Mouse (Mus musculus) lung, postnatal 4 days (tissue): ENCODE measurements around the gene Ddb2.

Source experiments
- DNase-seq, 2 experiments: peaks; one replicate each; pipeline ENCODE4 v3.0.0; 2021

Ddb2 gene

DNA sequence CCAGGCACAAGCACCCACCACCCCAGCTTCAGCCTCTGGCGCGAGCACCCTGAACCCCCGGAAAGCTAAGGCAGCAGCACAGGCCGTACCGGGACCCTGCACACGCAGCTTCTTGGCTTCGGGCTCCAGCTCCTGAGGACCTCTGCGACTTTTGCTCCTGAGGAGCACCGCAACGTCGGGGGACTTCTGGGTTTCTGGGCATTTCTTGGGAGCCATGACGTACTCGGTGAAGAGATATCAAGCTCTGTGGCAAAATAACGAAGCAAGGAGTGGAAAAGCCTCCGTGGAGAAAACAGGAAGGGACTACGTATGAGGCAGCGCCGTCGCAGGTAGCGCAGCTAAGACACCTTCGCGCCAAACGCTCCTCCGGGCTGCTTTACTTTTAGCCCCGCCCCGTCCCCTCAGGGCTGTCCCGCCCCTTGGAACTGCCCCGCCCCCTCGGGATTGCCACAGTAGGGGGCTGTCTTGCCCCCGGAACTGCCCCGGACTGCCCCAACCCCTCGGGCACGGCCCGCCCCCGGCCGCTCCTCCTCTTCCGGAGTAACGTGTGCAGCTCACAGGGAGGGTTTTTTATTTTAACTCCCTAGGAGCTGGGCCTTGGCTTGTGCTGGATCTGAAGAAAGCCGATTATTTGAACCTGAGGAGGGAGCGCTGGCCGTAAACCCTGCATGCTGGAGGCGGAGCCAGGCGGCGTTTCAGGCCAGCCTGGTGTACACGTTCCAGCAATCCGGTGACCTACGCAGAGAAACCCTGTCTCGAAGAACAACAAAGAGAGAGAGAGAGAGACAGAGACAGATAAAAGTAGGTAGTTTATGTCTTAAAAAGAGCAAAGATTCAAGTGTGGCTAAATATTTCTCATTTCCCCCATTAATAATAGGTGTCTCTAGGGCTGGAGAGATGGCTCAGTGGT lies at the start of gene Ddb2:
Gene Ddb2 (minus strand): TSS at position 382 of the 910 bp plus-strand sequence.
- DNase-seq, result peak; percentile 95 to 96

GRCm38 (mm10) chr2:91285885-91286505 lies 49.2 kb upstream of the Ddb2 start:
- DNase-seq, result peak; percentile 83 to 87

DNA sequence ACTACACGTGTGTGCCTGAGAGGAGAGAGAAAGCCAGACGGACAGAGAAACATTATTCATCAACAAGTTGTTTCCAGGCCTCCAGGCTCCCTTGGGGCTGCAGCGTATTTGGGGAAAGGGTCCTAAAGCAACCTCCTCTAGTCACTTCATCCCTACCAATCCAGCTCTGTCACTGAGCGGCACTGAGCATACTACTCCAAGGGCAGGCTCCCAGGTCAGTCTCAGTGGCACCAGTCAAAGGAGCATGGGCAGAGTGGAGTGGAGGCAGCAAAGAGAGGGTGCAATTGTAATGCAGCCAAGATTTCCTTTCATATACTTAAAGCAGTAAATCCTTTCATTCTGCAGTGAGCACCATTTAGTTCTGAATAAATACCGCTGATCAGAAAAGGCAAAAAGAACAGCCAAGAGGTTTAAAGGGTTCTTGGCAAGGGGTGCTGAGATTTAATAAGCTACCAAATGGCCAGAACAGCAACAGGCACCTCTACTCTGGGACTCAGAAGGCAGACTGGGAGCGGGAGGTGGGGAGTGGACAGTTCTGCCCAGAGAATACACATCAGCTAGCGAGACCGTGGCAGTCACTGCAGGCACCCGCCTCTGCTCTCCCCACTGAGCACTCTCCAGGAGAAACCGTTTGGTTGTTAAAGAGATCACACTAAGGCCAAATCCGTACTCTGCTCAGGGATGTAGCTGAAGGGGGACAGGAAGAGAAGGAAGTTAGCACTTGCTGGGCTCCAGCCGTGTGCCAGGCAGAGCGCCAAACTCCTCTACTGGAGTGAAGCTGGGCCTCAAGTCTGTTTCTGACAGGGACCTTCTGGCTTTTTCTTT lies 47.8 kb upstream of the Ddb2 start:
- peak; percentile 54 to 79 for DNase-seq

- no peak for DNase-seq
Observed at GRCm38 (mm10) chr2:91283972-91284371, 47.2 kb upstream of the Ddb2 start.

DNA sequence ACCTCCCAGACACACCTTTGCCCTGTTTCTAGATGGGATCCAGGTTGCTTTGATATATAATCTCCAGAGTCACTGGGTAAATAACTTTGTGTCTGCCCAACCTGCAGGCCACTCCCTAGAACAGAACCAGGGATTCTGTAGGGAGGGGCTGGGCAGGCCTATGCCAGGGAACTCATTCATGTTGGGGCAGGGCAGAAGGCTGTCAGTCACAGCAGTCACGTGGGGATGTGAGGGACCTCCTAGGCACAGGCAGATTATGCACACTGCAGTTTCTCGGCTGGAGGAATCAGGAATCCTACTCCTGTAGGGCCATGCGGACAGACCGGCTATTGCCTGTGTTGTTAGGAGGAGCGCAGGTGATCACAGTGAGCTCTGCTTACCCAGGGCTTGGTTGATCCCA lies 44.6 kb upstream of the Ddb2 start:
- peak in 1 of 2 experiments; percentile 49 for DNase-seq

DNA sequence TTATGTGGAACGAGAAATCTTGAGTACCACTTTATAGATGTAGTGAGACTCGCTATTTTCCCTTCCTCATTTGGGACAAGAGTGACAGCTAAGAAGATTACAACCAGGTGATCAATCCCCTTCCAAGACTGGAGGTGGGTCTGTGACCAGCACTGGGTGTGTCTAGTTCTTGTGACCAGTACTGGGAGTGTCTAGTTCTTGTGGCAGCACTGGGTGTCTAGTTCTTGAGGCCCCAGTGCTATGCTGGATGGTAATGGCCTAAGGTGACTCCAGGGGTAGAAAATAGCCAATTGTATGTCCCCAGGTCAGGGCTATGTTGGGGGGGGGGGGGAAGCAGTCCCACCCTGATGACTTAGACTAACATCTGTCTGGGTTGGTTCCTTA lies 42.6 kb upstream of the Ddb2 start:
- DNase-seq, result no peak

DNA sequence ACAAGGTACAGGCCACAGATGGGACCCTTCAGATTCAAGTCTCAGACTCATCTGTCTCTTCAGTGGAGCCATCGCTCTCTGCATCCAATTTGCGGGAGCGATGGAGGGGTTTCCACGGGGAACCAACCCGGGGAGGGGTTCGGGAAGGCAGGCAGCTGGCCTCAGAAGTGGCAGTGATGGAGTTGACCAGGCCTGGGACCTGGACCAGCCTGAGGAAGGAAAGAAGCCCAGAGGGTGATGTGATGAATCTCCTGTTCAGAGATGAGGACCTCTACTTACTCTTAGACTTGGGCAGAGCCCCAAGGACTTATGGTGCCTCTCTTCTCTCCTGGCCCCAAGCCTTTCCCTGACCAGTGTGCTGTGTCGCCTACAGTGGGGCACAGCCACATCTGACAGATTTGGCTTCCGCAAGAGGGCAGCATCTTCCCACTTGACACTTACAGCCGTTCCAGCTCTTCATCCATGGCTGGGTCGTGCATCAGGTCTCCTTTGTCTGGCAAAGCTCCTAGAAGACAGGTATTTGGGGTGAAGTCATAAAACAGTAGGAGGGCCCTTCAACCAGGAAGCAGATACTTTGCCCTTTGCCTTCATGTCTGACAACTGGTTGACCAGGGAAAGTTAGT lies 42.1 kb upstream of the Ddb2 start:
- peak; percentile 63 to 70 for DNase-seq

GRCm38 (mm10) chr2:91269687-91270133 lies 32.9 kb upstream of the Ddb2 start:
- no peak for DNase-seq

DNA sequence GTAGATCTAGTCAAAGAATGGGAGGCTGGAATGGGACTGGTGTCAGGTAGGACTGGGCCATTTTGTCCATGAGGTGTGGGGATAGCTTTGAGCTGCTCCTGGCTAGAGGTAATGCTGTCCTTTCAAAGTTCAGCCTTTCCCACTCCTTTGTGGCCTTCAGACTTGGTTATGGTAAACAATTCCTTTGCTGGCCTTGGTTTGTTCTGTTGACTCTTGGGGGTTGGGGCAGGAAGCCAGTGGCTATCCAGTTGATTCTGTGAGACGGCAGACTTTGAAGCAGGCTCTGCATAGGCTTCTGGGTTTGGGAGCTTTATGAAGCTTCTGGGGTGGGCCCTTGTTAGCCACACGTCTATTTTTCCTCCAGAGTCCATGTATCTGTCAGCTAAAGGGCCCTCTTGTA lies 31.9 kb upstream of the Ddb2 start:
- DNase-seq, result no peak

GRCm38 (mm10) chr2:91268042-91268441 lies 31.3 kb upstream of the Ddb2 start:
- no peak for DNase-seq

DNA sequence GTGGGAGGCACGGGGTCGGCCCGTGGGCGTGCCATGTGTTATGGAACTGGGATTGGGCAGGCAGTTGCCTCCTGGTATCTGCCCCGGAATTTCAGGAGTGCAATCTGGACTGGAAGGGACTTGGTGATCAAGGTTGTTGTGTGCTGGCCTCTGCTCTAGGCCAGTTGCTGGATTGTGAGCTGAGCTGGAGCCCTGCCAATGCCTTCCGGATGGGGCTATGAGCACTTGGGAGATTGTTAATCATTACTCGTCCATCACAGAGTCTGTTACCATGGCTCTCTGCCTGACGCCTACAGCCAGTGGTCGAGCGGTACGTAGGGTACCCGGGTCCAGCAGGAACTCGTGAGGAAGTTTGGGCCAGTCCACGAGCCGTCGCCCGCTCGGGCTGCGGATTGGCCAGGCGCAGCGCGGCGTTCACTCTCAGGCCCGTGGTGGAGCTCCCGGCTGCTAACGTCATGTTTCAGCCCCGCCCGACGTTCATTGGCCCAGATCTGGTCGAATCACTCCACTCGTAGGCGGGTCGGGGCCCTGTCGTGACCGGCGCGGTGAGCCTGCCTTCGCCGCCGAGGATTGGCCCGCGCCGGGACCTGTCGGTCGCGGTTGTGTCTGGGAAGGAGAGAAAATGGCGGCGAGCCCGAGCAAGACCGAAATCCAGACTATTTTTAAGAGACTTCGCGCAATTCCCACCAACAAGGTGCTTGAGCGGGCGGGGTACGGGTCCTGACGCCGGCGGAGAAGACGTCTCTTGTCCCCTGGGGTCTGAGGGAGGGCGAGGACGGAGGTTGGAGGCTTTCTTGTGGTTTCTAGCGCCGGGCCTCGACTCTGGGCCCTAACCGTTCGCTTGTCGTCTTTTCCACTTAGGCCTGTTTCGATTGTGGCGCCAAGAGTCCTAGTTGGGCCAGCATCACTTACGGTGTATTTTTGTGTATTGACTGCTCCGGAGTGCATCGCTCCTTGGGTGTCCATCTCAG lies 28.2 kb upstream of the Ddb2 start, which contains the start of gene Arfgap2:
Gene Arfgap2 (plus strand): TSS at position 264 of the 971 bp plus-strand sequence.
- DNase-seq, result peak; percentile 98 to 99

DNA sequence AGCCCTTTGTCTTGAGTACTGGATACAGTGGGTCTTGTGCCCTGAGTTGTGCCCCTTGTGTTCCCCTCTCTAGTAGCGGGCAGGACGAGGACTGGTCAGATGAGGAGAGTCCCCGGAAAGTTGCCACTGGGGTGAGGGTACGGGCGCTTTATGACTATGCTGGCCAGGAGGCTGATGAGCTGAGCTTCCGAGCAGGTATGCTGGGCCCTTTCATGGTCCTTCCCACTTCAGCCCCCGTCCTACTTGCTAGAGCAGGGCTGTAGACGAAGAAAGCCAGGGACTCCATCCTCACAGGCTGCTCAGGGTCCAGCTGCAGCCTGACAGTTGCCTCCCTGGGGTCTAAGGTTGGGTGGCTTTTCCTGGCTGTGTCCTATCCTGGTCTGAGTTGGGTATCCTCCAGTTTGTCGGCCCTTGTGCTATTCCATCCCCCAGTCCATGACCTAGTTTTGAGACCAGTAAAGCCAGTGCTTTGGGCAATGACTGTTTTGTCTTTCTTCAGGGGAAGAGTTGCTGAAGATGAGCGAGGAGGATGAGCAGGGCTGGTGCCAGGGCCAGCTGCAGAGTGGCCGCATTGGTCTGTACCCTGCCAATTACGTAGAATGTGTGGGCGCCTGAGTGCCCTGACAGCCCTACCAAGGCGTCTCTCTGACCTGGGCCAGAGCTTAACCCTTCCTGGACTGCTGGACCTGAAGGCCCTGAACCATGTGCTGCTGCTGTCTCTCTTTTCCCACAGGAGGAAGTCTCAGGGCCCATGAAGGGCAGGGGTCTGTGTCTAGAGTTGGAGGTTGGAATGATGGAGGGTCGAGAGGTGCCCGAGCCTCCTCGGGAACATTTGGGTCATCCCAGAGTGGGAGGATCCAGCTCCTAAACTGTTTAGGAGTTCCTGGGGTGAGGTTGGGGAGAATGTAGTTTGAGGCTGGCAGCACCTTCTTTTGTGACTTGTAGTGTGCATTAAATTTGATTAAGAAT lies 27.2 kb upstream of the Ddb2 start:
- no peak for DNase-seq

DNA sequence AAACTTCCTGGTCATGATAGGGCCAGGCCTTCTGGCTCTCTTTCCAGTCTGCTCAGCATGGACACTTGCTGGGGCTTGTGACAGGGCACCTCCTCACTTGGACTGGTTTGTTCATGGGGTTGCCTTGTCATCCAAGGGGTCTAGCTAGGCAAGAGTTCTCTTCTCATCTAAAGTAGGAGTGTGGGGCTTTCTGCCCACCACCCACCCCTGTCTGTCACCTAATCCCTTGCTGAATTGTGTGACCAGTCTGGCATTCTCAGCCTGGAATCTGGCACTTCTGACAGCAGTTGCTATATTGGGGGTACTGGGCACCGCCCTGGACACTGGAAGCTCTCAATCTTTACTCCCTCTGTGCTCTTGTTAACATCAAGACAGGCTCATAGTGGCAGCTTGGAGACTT lies 22.7 kb upstream of the Ddb2 start:
- no peak for DNase-seq

GRCm38 (mm10) chr2:91258830-91259229 lies 22.0 kb upstream of the Ddb2 start:
- DNase-seq, result no peak

GRCm38 (mm10) chr2:91258054-91258453 lies 21.3 kb upstream of the Ddb2 start:
- DNase-seq, result peak in 1 of 2 experiments; percentile 52

- peak; percentile 60 to 79 for DNase-seq
Observed at GRCm38 (mm10) chr2:91257126-91257980, 20.6 kb upstream of the Ddb2 start.

GRCm38 (mm10) chr2:91256256-91257125 lies 19.7 kb upstream of the Ddb2 start:
- peak; percentile 73 to 81 for DNase-seq

GRCm38 (mm10) chr2:91255661-91256150 lies 18.9 kb upstream of the Ddb2 start, which contains the start of gene Pacsin3:
Pacsin3 (plus strand) TSS chr2:91255954.
- peak; percentile 31 to 49 for DNase-seq
